Mouse (Mus musculus): ENCODE results near the gene Sh2d3c. TPM values are rescaled to one million over a fixed set of nuclear protein-coding genes. Genes with fewer than 3 reads are reported as not detected.

Sh2d3c gene
- 7.6 and 8.3 TPM in 2 replicates for polyA plus RNA-seq (2015; fragmentation: Nextera tagmentation; extraction: Ambion mirVana)

DNA sequence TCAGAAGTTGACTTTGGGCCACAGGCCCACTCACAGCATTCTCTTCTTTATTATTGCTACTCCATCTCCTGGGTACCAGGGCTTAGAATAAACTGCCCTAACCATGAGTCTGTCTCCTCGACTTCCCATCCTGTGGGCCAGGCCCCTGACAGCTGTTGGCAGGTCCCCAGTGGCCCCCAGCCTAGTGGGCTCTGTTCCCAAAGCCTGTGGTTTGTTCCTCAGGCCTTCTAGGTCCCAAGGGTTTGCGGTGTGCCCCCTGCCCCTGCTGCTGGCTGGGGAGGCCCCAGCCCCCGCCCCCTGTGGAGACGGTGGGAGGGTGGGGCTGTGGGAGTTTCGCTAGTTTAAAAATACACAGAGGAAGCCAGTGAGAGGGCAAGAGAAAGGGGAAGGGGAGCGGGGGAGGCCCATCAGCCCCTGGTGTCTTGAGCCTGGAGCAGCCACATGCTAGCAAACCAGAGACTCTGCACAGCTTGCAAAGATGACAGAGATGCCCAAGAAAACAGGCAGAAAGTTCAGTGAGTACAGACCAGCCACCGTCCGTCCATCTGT, at the start of gene Sh2d3c:
TSS of gene Sh2d3c (plus strand) at position 375 of the 549 bp plus-strand sequence.
- TF ChIP-seq CTCF (IDR thresholded peaks at IDR 0.05; ENCODE audit: low read depth) (no peak), EP300 (IDR thresholded peaks at IDR 0.05; ENCODE audit: low read depth) (no peak)

DNA sequence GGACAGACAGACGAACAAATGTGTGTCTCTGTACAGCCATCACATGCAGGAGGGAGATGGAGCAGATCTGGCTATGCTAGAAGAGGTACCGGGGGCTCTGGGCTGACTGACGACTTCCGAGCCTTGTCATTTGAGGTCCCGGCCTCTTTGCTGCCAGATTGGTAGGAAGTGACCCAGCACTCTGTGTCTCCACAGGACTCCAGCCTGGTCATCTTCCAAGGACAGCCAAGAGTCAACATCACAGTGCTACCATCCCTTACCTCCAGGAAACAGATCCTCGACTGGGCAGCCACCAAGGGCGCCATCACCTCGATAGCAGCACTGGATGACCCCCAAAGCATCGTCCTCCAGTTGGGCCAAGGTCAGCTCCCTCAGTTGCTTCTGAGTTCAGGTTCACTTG, 49.7 kb upstream of the Sh2d3c start:
- H3K9ac ChIP-seq (replicated peaks): no peak overlapping the region
- DNase-seq (no peak), ATAC-seq (no peak)
- no peak overlapping the region for H3K4me2 ChIP-seq (ENCODE audit: low read depth, low read length)
- H3K4me3 ChIP-seq (ENCODE audit: low read depth, low read length): no peak overlapping the region
- H3K9me3 ChIP-seq (ENCODE audit: low read length): no peaks in the 10 kb centered on the region
- no peaks in the 10 kb centered on the region for H3K27me3 ChIP-seq (ENCODE audit: insufficient read depth, low read length)
- H3K27ac ChIP-seq (ENCODE audit: low read depth): no peak overlapping the region
- H3K36me3 ChIP-seq (replicated peaks; ENCODE audit: insufficient read depth, low read length): peaks cover 9% of the 10 kb centered on the region
- TF ChIP-seq EP300 (IDR thresholded peaks at IDR 0.05; ENCODE audit: low read depth): no peak
- TF ChIP-seq CTCF (IDR thresholded peaks at IDR 0.05; ENCODE audit: low read depth): no peak
- WGBS (ENCODE audit: insufficient replicate concordance): 83% methylated on average over 9 of the region's 9 CpGs
- peaks cover 2% of the 10 kb centered on the region; the same call in 1 of the 2 replicates for H3K4me1 ChIP-seq (ENCODE audit: insufficient read depth)

More for the DNA sequence above, at the start of gene Sh2d3c:
- peak within 1 kb of the TSS; percentile 67 for H3K4me2 ChIP-seq (ENCODE audit: low read depth, low read length)
- ATAC-seq (peak; percentile 14; the same call in 1 of the 2 replicates), DNase-seq (peak; percentile 61)
- no peaks in the 10 kb centered on the region for H3K27me3 ChIP-seq (ENCODE audit: insufficient read depth, low read length)
- 0 out of 2 replicates have a peak, but pooled peaks cover 12% of the 10 kb centered on the region for H3K4me1 ChIP-seq (ENCODE audit: insufficient read depth)
- peak within 1 kb of the TSS; percentile 50 for H3K9ac ChIP-seq (replicated peaks)
- H3K36me3 ChIP-seq (replicated peaks; ENCODE audit: insufficient read depth, low read length): no peaks in the 10 kb centered on the region
- H3K4me3 ChIP-seq (ENCODE audit: low read depth, low read length): peak within 1 kb of the TSS; percentile 39
- peak within 1 kb of the TSS; percentile 55 for H3K27ac ChIP-seq (ENCODE audit: low read depth)
- WGBS (ENCODE audit: insufficient replicate concordance): 20% methylated on average over 8 of the region's 8 CpGs
- no peaks in the 10 kb centered on the region for H3K9me3 ChIP-seq (ENCODE audit: low read length)

DNA sequence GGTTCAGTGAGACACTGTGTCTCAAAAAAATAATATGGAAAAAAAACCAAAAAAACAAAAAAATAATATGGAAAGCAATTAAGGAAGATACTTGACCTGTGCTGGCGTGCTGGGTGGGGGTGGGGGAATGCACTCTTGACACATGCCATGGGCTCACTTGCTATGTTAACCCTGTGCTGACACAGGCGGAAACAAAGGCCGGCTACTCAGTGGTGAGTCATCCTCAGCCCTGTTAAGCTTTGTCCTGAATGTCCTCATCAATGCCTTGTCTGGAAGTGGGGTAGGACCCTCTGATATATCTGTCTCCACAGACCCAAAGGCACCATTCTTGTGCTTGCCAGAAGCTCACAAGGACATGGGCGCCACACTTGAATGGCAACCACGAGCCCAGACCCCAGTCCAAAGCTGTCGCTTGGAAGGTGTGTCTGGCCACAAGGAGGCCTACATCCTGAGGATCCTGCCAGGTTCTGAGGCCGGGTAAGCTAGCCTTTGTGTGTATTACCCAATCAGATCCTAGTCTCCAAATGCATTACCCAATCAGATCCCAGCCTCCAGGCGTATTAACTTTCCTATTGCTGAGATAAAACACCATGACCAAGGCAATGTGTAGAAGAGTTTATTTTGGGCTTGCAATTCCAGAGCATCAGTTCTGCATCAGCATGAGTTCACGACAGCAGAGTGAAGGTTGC, 48.8 kb upstream of the Sh2d3c start:
- H3K9me3 ChIP-seq (ENCODE audit: low read length): no peaks in the 10 kb centered on the region
- no peak for DNase-seq
- no peak overlapping the region for H3K27ac ChIP-seq (ENCODE audit: low read depth)
- no peak overlapping the region for H3K4me2 ChIP-seq (ENCODE audit: low read depth, low read length)
- no peaks in the 10 kb centered on the region for H3K27me3 ChIP-seq (ENCODE audit: insufficient read depth, low read length)
- no peak overlapping the region for H3K9ac ChIP-seq (replicated peaks)
- ATAC-seq: no peak
- TF ChIP-seq EP300 (IDR thresholded peaks at IDR 0.05; ENCODE audit: low read depth): no peak
- TF ChIP-seq CTCF (IDR thresholded peaks at IDR 0.05; ENCODE audit: low read depth): no peak
- 0 out of 2 replicates have a peak, but pooled peaks cover 2% of the 10 kb centered on the region for H3K4me1 ChIP-seq (ENCODE audit: insufficient read depth)
- 76% methylated on average over 9 of the region's 9 CpGs for WGBS (ENCODE audit: insufficient replicate concordance)
- H3K4me3 ChIP-seq (ENCODE audit: low read depth, low read length): no peak overlapping the region
- H3K36me3 ChIP-seq (replicated peaks; ENCODE audit: insufficient read depth, low read length): peaks cover 9% of the 10 kb centered on the region

DNA sequence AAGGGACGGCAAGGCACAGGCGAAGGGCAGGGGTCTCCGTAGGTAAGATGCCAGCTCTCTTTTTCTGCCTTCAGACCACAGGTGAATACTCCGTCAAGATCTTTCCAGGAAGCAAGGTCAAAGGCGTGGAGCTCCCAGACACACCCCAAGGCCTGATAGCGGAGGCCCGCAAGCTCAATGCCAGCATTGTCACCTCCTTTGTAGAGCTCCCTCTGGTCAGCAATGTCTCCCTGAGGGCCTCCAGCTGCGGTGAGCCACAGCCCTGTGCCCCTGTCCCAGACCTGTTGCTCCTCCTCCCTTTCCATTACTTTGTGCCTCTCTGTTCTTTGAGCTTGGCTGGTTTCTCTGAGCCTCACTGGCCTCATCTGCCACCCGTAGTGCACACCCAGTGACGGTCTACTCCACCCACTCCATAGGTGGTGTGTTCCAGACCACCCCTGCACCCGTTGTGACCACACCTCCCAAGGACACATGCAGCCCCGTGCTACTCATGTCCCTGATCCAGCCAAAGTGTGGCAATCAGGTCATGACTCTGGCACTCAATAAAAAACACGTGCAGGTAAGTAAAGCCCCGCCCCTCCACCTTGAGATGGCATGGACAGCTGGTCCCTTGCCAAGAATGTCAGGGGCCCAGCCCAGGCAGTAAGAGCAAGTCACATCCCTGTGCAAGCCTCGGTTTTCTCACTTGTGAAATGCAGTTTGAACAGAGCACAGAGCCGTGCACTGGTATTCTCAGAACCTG, 47.5 kb upstream of the Sh2d3c start:
- ATAC-seq (peak; percentile 82), DNase-seq (peak; percentile 64)
- peaks cover 9% of the 10 kb centered on the region for H3K36me3 ChIP-seq (replicated peaks; ENCODE audit: insufficient read depth, low read length)
- no peaks in the 10 kb centered on the region for H3K9me3 ChIP-seq (ENCODE audit: low read length)
- 66% methylated on average over 16 of the region's 16 CpGs for WGBS (ENCODE audit: insufficient replicate concordance)
- no peak overlapping the region for H3K4me3 ChIP-seq (ENCODE audit: low read depth, low read length)
- H3K4me1 ChIP-seq (ENCODE audit: insufficient read depth): 0 out of 2 replicates have a peak, but pooled peaks cover 2% of the 10 kb centered on the region
- H3K27ac ChIP-seq (ENCODE audit: low read depth): no peak overlapping the region
- no peaks in the 10 kb centered on the region for H3K27me3 ChIP-seq (ENCODE audit: insufficient read depth, low read length)
- H3K4me2 ChIP-seq (ENCODE audit: low read depth, low read length): no peak overlapping the region
- no peak overlapping the region for H3K9ac ChIP-seq (replicated peaks)
- TF ChIP-seq CTCF (IDR thresholded peaks at IDR 0.05; ENCODE audit: low read depth) (no peak), EP300 (IDR thresholded peaks at IDR 0.05; ENCODE audit: low read depth) (no peak)

DNA sequence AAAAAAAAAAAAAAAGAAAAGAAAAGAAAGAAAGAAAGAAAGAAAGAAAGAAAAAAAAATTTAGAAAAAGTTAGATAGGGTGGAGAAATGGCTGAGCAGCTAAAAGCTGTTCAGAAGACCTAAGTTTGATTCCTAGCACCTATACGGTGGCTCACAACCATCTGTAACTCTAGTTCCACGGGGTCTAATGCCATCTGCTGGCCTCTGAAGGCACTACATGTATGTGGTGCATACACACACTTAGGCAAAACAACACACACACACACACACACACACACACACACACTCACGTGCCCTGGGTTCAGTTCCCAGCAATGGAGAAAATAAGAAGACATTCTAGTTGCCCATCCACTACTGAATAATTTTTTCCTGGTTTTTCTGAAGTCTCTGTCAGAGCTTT, 44.0 kb upstream of the Sh2d3c start:
- Histone ChIP-seq H3K36me3 (replicated peaks; ENCODE audit: insufficient read depth, low read length) (peaks cover 12% of the 10 kb centered on the region), H3K4me2 (ENCODE audit: low read depth, low read length) (no peak overlapping the region), H3K9ac (replicated peaks) (no peak overlapping the region), H3K9me3 (ENCODE audit: low read length) (no peaks in the 10 kb centered on the region), H3K4me3 (ENCODE audit: low read depth, low read length) (no peak overlapping the region), H3K27ac (ENCODE audit: low read depth) (no peak overlapping the region), H3K4me1 (ENCODE audit: insufficient read depth) (0 out of 2 replicates have a peak, but pooled peaks cover 2% of the 10 kb centered on the region), H3K27me3 (ENCODE audit: insufficient read depth, low read length) (no peaks in the 10 kb centered on the region)
- WGBS (ENCODE audit: insufficient replicate concordance): 77% methylated on average over 3 of the region's 3 CpGs
- TF ChIP-seq CTCF (IDR thresholded peaks at IDR 0.05; ENCODE audit: low read depth) (peak; percentile 52), EP300 (IDR thresholded peaks at IDR 0.05; ENCODE audit: low read depth) (no peak)
- ATAC-seq (no peak), DNase-seq (no peak)

DNA sequence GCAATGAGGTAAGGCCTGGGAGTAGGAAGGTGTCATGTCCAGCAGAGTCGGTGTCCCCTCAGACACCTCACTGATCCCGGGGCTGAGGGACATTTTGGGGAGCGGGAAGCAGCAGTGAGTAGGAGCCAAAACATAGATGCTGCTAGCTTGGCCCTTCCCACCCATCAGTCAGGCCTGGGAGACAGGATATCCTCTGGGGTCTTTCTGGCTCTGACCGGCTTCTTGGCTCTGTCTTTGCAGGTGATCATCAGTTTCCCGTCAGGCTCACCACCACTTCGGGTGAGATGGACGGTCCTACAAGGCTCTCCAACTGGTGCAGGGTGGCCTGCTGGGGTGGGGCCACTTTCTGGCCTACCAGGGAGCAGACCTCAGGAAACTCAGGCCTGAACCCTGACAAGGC, 43.2 kb upstream of the Sh2d3c start:
- Histone ChIP-seq H3K4me3 (ENCODE audit: low read depth, low read length) (no peak overlapping the region), H3K27me3 (ENCODE audit: insufficient read depth, low read length) (no peaks in the 10 kb centered on the region), H3K9me3 (ENCODE audit: low read length) (no peaks in the 10 kb centered on the region), H3K27ac (ENCODE audit: low read depth) (no peak overlapping the region), H3K4me2 (ENCODE audit: low read depth, low read length) (no peak overlapping the region), H3K4me1 (ENCODE audit: insufficient read depth) (0 out of 2 replicates have a peak, but pooled peaks cover 2% of the 10 kb centered on the region), H3K9ac (replicated peaks) (no peak overlapping the region), H3K36me3 (replicated peaks; ENCODE audit: insufficient read depth, low read length) (peaks cover 16% of the 10 kb centered on the region)
- 75% methylated on average over 7 of the region's 7 CpGs for WGBS (ENCODE audit: insufficient replicate concordance)
- no peak for TF ChIP-seq EP300 (IDR thresholded peaks at IDR 0.05; ENCODE audit: low read depth)
- no peak for TF ChIP-seq CTCF (IDR thresholded peaks at IDR 0.05; ENCODE audit: low read depth)
- ATAC-seq (no peak), DNase-seq (no peak)
